Mouse (Mus musculus) WW6 (cell line): ENCODE data around the gene Aplp1.
A peak's percentile ranks its signal among the peaks of the same experiment; 100 is the strongest.
"Not testable (repeated sequence)": the region's sequence is repeated elsewhere in the genome, so short reads cannot be mapped to it uniquely, and the experiment has no call there.

ENCODE experiments used
- DNase-seq: peaks from one replicate; pipeline ENCODE4 v3.0.0-alpha.2; 2013; ENCODE audit warnings: low read depth, low spot score

The Aplp1 gene

DNA sequence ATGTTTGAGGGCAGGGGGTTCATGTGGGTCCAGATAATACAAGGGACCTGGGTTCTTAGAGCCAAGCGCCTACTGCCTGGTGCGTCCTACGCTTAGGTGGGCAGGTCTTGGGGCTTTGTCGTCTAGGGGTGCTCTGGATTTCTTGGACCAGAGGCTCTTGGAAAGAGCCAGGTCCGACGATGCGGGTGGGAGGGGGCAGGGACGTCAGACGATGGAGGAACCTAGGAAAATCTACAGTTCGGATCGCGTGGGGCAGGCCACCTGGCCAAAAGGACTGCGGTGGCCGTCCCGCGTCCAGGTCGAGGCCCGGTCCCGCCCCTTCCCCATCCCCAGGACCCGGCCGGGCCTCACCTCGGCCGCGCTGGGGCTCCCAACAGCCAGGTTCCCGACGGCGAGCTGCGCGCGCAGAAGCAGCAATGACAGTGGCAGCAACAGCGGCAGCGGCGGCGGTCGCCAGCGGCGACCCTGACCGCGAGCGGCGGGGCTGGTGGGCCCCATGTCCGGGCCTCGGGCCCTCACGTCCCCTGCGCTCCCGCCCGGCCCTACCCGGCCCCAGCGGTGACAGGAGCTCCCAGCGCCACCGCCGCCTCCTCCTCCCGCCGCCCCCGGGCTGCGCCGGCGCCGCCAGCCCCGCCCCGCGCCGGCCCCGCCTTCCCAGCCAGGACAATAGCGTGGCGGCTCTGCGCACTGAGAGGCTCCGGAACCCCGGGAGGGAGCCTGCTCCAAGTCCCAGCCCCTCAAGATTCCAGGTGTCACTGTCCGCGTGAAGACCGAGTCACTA, at the start of gene Aplp1:
Gene Aplp1 (minus strand): TSS at position 565 of the 781 bp plus-strand sequence.
- DNase-seq, result no peak

DNA sequence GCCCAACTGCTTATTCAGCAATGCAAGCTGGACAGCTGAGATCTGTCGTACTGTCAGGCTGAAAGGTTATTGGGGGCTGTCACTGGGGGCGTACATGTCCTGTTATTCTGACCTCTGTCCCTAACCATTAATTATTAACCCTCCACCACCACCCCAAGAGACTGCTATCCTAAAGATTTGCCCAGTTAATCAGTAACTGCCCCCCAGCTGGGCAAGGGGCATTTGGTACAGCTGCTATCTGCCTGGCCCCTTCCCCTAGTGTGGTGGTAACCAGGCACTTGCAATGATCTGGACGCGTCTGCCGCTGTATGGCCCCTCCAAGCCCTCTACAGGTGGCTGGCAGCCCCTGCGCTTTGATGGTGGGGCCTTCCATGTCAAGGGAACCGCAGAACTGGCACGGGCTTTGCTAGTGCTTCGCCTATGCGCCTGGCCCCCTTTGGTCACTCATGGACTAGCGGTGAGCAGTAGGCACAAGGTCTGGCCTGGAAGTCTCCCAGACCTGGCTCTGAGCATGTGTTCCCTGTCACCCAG, 48.1 kb upstream of the Aplp1 start, which contains the start of gene Prodh2:
Gene Prodh2 (plus strand): TSS at position 222 of the 531 bp plus-strand sequence.
- DNase-seq, result no peak

DNA sequence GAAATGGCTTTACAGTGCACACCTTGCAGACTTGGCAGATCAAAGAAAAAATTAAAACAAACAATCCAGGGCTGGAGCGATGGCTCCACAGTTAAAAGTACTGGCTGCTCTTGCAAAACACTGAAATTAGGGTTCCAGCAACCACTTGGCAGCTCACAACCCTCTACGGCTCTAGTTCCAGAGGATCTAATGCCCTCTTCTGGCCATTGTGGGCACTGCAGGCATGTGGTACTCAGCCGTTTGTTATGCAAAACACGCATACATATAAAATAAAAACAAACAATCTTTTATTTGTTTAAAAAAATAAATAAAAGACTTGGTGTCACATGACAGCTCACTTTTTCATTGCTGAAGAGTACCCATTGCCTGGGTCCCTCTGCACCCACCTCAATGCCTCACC, 47.4 kb upstream of the Aplp1 start:
- no peak for DNase-seq

DNA sequence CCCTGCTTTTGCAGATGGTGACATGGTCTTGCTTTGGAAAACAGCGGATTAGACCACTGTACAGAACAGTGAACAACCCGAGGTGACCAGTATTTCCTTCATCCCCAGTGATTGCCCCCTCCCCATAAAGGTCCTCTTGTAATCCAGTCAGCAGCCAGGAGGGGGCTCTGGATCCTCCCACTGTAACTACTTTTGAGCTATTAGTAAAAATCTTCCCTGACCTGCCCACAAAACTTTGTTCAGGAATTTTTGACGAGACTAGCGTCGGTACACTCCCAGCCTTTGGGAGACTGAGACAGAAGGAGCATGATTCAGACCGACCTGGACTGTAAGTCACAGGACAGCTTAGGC, 45.6 kb upstream of the Aplp1 start:
- no peak for DNase-seq

DNA sequence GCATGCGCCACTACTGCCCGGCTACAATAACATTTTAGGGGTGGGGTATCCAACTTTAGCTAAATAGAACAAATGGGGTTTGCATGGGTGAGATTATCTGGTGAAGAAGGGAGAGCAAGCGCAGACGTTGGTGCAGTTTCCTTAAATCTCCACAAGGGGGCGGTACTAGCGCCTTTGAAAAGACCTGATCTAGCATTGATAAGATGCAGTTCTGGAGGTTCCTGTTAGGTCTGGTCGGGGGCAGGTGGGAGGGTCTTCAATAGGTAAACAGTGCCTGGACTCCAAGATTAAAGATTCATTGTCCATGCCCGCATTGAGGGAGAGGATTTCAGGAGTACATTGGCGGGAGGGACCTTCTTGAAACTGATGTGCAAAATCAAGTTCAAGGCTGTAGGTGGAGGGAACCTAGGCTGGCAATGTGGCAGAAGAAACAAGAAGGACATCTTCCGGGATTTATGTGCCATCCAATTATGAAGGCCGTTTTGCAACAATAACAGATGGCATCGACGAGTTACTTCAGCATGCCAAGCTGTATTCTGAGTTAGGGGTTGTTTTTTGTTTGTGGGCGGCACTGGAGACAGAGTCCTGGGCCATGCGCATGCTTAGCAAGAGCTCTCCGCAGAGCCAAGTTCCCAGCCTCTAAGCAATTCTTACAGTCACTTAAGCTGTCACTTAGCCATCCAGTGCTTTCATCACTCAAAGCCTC, 45.1 kb upstream of the Aplp1 start:
- DNase-seq, result no peak

DNA sequence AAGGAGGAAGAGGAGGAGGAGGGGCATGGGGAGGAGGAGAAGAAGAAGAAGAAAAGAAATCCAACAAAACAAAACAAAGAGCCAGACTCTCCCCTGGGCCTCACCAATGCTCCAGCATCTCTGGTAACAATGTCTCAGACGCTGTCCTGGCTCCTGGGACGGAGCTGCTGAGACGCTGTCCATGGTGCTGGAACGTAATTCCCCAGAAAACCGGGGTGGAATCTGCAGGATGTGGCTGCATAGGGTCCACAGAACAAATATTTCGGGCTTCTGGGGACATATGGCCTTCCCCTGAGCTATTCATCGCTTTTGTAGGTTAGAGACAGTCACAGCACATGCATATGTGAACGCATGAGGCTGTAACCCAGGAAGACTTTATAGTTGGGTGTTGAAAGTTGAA, 38.9 kb upstream of the Aplp1 start:
- no peak for DNase-seq

DNA sequence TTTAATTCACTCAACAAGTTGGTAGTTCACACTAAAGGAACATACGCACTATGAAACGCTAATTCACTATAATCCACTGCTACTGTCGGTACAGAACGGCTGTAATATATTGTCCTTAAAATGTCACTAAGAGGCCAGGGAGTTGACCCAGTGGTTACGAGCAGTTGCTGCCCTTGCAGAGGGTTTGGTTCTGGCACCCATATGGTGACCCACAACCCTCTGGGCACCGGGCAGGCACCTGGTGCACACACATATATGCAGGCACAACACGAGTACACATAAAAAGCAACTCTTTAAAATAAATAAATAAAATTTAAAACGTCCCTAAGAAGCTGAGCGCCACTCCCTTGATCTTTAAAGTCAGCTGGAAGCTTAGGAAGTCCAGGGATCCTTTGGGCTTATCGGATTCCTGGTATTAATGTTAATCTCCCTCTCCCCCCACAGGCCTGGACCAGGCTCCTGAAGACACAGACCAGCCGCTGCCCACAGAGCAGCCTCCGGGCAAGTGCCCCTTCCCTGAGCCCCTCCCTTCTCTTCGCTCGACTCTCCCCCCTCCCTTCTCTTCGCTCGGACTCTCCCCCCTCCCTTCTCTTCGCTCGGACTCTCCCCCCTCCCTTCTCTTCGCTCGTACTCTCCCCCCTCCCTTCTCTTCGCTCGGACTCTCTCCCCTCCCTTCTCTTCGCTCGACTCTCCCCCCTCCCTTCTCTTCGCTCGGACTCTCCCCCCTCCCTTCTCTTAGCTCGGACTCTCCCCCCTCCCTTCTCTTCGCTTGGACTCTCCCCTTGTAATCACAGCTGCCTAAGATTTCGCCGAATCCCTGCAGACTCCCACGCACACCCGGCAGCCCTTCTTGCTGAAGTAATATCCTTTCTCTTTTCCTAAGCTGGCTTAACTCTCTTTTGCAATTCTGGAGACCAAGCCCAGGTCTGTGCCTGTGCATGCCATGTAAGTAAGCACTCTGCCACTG, 32.4 kb upstream of the Aplp1 start:
- DNase-seq, result no peak

DNA sequence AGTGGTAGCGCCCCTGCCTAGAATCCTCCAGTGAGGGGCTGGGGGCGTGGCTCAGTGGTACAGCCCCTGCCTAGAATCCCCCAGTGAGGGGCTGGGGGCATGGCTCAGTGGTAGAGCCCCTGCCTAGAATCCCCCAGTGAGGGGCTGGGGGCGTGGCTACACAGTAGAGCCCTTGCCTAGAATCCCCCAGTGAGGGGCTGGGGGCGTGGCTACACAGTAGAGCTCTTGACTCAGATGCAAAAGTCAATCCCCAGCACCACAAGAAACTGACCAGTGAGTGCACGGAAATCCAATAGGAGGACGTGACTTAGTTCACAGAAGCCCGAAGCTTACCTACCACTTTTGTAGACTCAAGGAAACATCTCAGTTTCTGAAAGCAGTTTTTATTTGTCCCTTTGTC, 30.8 kb upstream of the Aplp1 start:
- not testable (repeated sequence) for DNase-seq

DNA sequence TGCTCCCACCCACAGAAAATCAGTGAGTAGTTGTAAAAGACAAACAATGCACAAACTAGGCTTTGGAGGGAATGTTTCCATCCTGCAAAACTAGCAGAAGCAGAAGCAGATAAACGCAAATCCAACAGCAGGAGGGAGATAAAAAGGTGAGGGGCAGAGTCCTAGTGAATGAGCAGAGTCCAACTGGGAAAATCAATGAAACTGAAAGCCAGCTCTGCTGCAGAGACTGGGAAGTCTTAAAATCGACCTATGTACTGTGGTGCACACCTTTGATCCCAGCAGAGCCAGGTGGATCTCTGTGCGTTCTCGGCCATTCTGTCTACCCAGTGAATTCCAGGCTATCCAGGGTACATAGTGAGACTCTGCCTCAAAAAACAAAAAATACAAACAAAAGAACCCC, 29.7 kb upstream of the Aplp1 start:
- DNase-seq, result no peak

DNA sequence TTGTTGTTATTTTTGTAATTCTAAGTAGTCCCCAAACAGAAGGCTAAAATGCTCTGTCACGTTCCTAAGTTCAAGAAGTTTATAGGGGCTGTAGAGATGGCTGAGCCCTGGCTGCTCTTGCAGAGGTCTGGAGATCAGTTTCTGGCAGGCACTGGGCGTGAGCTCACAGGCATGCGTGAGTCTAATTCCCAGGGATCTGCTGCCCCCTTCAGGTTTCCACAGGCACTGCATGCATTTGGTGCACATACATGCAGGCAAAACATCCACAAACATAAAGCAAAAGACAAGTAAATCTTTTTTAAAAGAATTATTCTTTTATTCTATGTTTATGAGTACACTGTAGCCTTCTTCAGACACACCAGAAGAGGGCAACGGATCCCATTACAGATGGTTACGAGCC, 27.1 kb upstream of the Aplp1 start:
- no peak for DNase-seq

DNA sequence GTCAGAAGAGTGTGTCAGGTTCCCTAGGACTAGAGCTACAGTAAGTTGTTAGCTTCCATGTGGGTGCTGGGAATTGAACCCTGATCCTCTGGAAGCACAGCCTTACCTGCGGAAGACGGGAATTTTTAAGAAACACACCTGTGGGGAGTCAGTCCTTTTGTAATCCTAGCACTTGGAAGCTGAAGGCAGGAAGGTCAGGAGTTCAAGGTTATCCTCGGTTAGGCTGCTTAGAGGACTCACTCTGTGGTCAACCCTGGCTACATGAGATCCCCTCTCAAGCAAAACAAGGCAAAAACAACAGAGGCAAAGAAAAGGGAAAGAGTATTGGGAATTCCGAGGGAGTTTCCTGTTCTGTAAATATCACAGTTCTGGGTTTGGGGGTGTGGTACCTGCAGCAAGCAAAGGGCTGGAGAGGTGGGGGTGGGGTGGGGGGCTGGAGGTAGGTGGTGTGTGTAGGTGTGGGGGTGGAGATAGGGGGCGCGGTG, 19.5 kb upstream of the Aplp1 start:
- DNase-seq, result no peak

DNA sequence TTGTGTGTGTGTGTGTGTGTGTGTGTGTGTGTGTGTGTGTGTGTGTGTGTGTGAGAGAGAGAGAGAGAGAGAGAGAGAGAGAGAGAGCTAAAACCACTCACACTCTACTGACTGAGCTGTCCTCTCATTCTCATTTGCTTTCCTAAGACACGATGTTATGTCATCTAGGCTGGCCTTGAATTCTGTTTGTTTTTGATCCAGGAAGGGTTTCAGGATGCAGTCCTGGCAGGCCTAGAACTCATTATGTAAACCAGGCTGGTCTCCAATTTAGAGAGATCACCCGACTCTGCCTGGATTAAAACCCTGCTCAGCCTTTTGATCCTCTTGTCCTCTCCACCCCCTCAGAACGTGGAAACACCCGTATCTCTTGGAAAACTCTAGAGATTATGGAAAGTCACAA, 18.7 kb upstream of the Aplp1 start:
- DNase-seq, result no peak

DNA sequence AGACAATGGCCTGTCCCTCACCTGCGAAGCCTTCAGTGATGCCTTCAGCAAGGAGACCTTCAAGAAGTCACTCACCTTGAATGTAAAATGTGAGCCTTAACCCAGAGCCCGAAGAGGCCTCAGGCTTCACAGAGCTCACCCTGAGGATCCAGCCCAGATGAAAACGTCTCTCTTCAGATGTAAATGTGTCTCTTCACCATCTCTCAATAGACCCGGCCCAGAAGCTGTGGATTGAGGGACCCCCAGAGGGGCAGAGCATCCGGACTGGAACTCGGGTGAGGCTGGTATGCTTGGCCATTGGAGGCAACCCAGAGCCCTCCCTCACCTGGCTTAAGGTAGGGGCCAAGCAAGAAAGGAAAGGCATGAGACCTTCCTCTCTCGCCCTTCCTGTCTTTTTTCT, 18.2 kb upstream of the Aplp1 start:
- peak; percentile 50 for DNase-seq

DNA sequence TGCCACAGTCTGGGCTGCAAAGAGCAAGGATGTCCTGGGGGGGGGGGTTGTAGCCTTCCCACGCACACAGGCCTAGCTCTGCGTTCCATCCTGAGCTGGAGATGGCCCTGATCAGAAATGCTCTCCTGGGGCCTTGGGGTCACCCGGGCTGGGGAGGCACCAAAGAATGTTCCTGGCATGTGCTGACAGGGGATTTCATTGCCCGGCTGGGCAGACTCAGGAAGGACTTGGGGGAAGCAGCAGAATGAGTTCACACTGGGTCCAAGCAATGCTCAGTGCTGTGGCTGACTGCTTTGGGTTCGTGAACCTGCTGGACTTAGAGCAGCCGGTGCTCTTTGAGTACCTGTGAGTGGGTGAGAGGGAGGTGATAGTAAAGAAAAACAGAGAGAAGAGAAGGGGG, 14.1 kb upstream of the Aplp1 start:
- DNase-seq, result no peak

DNA sequence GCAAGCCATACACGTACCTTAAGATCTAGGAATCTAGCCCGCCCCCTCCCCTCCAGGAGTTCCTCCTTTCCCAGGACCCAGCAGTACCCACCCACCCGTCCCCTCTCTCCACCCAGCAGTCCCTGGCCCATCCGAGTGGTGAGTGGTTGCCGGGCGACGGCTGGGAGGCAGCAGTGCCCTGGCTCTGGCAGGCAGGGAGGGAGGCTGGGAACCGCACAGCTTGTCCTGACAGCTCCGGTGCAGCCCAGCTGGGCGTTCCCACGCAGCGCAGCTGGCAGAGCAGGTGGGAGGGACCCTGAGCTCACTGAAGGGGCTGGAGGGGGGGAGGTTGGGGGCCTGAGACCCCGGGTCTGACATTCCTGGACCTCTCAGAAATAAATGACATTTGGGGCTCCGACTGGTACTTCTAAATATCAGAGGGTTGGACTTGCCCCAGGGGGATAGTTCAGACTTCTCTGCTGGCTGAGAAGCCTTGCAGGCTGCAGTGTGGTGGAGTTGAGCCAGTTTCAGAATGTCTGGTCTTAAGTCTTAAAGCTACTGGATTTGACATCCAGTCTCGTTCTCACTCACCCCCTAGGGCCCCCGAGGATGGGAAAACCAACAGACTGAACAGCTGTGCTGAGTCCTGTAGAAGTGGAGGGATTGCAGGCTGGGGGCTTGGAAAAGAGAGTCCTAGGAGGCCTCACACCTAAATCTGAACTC, 12.4 kb upstream of the Aplp1 start, which contains the start of the genes Kirrel2 and Nphs1:
Gene Kirrel2 (minus strand): TSS at position 62 of the 702 bp plus-strand sequence.
Gene Nphs1 (plus strand): TSS at position 687 of the 702 bp plus-strand sequence.
- no peak for DNase-seq

DNA sequence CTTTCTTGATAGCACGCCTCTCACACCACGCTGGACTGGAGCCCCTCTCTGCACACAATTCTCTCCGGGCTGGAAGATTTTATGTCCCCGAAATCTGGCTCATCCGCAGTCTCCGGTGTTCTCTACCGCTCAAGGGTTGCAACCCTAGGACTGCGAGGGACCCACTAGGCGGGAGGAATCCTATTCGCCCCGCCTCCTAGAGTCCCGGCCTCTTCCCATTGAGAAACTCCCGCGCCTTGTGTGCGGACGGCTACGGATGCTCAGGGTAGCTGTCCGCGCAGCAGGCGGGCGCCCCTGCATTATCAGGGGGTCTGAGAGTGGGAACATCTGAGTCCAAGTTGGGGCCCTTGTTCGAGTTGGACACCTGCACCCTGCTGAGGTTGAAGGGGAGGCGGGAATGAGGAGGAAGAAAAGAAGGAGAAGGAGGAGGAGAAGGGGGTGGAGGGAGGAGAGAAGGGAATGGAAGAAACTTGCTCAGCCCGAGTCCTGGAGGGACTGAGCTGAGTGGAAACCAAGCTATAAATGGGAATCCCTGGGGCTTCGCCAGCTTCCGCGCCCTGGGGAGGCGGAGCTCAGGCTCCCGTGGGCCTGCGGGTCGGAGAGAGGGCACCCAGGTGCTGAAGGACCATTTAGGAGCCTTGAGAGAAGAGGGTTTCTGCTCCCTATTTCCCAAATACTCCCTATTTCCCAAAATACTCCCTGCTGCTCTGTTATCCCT, 11.7 kb upstream of the Aplp1 start:
- no peak for DNase-seq

DNA sequence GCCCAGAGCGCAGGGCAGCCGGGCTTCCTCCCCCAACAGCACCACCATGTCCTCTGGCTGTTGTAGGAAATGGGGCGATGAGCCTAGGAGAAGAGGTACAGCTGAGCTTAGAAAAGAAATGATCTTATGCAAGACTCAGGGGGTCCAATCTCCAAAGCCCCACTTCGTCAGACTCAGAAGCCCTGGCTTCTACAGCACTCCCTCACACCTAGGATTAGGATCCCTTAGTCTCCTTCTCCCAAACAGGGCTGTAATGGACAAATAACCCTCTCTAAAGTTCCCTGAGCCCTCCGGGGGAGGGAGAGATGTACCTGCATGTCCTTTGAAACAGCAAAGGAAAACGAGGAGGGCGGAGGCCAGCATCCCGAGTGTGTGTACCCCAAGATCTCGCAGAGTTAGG, 11.2 kb upstream of the Aplp1 start:
- DNase-seq, result no peak

DNA sequence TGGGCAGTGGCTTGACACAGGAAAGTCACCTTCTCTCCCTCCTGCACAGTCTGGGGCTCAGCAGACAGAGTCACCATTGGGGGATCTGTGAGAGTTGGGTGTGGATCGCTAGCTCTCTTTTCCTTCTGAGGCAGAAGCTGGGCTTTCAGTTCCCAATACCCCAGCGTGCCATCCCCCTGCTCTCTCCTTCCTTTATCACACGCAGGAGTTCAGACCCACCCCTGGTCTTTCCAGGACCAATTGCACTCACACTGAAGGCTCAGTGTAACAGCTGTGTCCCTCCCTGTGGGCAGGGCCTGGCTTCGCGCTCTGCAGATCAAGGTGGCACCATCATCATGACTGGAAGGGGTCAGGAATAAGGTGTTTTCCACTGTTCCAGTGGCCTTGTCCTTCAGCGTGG, 8.9 kb upstream of the Aplp1 start:
- DNase-seq, result no peak

DNA sequence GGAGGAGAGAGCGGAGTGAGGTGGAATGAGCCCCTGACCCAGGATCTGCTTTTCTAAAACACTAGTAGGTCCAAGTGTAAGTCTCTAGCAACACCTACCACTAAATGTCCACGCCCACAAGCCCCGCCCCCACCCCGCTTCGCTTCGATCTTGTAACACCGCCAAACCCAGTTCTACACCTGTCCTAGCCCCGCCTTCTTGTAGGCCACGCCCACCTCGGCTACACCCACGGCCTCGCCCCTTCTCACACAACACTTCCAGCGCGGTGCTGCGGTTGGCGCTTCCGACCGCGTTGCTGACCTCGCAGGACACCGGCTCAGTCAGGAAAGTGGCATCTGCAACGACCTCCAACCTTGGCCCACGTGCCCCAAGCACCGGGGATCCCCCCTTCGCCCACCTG, 8.4 kb upstream of the Aplp1 start:
- peak; percentile 70 for DNase-seq

DNA sequence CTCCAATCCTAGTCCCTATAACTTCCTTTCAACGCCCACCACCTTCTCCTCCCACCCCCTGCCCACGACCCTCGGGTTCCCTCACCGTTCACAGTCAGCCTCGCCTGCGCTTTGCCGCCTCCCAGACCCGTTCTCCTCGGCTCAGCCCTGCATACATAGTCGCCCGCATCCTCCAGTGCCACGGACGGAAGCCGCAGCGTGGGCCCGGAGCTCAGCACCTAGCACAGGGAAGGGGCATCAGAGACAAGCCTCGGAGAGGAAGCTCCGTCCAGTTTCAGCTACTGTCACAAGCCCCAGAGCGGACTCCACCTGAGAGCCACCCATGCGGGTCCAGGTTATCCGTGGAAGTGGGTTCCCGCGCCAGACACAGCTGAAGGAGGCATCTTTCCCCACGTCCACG, 8.0 kb upstream of the Aplp1 start:
- DNase-seq, result no peak
